Mouse (Mus musculus) ES-E14 (cell line): ENCODE measurements around the gene Tsacc.

Experiments used
- CHD2 ChIP-seq: IDR thresholded peaks from 2 replicates; pipeline ENCODE4 v1.6.1; 2014; ENCODE audit warnings: mild to moderate bottlenecking, low read depth, low read length, inconsistent platforms
- HCFC1 ChIP-seq: IDR thresholded peaks from 2 replicates; pipeline ENCODE4 v1.6.1; 2012; ENCODE audit warnings: low read length, inconsistent platforms, borderline replicate concordance; ENCODE audit not compliant: insufficient read depth
- MAFK ChIP-seq: IDR thresholded peaks from 2 replicates; pipeline ENCODE4 v1.6.1; 2014; ENCODE audit warnings: mild to moderate bottlenecking, low read depth, low read length, inconsistent platforms; ENCODE audit not compliant: insufficient read depth
- ZC3H11A ChIP-seq: IDR thresholded peaks from 2 replicates; pipeline ENCODE4 v1.6.1; 2012; ENCODE audit warnings: low read depth, mild to moderate bottlenecking, inconsistent platforms, low read length, borderline replicate concordance
- ZNF384 ChIP-seq: IDR thresholded peaks from 2 replicates; pipeline ENCODE4 v1.6.1; 2012; ENCODE audit warnings: low read depth, low read length, inconsistent platforms

GRCm38 (mm10) chr3:88254268-88254926 is 42.4 kb downstream of the Tsacc start, which contains the start of gene Rhbg:
- TF ChIP-seq HCFC1 (no peak), ZC3H11A (no peak), ZNF384 (no peak), MAFK (no peak), CHD2 (no peak)
